Mouse (Mus musculus) testis, adult 2 months (tissue): ENCODE results near the gene Tpcn2.

Experiments used
- CTCF ChIP-seq: fragments of 200-500 bp; IDR thresholded peaks from 2 replicates; pipeline ENCODE4 v1.5.1; 2012; ENCODE audit warnings: low read depth, mild to moderate bottlenecking, inconsistent platforms, low read length, moderate library complexity; ENCODE audit not compliant: control insufficient read depth, insufficient read depth, insufficient replicate concordance
- POLR2A ChIP-seq: fragments of 200-500 bp; IDR thresholded peaks from 2 replicates; pipeline ENCODE4 v1.6.1; 2012; ENCODE audit warnings: low read depth, mild to moderate bottlenecking, inconsistent platforms, low read length, moderate library complexity; ENCODE audit not compliant: control insufficient read depth

- TF ChIP-seq CTCF, result no peak
- TF ChIP-seq POLR2A, result no peak
Observed at GRCm38 (mm10) chr7:145239736-145240505, 43.9 kb downstream of the Tpcn2 start.
